Mouse (Mus musculus): ENCODE results near the gene Rhbdl1.

GRCm38 (mm10) chr17:25877025-25877424 is 39.9 kb upstream of the Rhbdl1 start:
- TF ChIP-seq CTCF (IDR thresholded peaks at IDR 0.05; ENCODE audit: low read depth, low read length) (no peak), POLR2A (IDR thresholded peaks at IDR 0.05; ENCODE audit: borderline replicate concordance, low read depth, low read length) (no peak)
